In genomic region chr13:97241787-97242280, GRCm38 (mm10) we compare ENCODE assay signal across 8 mouse cellular contexts. TPM values are rescaled to one million over a fixed set of nuclear protein-coding genes. Genes with fewer than 3 reads are reported as not detected.
DNase-seq lines count a peak whose midpoint lies in the region; ATAC-seq and TF ChIP-seq lines count a peak whose summit lies in the region.

No protein-coding gene starts in this region.

- TF ChIP-seq CTCF in liver, adult 2 months (IDR thresholded peaks at IDR 0.05; ENCODE audit: low read depth, low read length): no peak

- ATAC-seq in embryonic facial prominence, embryonic 12.5 days (ENCODE audit: insufficient number of reproducible peaks, insufficient read depth, low FRiP score, low TSS enrichment): no peak
- ATAC-seq in intestine, embryonic 15.5 days: no peak
- no peak for ATAC-seq in neural tube, embryonic 13.5 days (ENCODE audit: low read depth)

- no peaks in the 10 kb centered on the region for H3K36me3 ChIP-seq in liver, adult 2 months (ENCODE audit: control insufficient read depth, insufficient read depth, low read length)
- peaks cover 22% of the 10 kb centered on the region for H3K36me3 ChIP-seq in embryonic facial prominence, embryonic 12.5 days
- peaks cover 14% of the 10 kb centered on the region; the same call in 1 of the 2 replicates for H3K36me3 ChIP-seq in intestine, embryonic 15.5 days
- peaks cover 21% of the 10 kb centered on the region for H3K36me3 ChIP-seq in neural tube, embryonic 13.5 days

- 0 out of 2 replicates have a peak, but pooled peaks cover 3% of the 10 kb centered on the region for H3K79me2 ChIP-seq in liver, adult 2 months (ENCODE audit: control insufficient read depth, insufficient read depth, low read length)

- no peak for TF ChIP-seq POLR2A in liver, adult 2 months (IDR thresholded peaks at IDR 0.05; ENCODE audit: extremely low read depth, insufficient read depth, low read length)

- WGBS in liver, adult 2 months: under 1% methylated on average over 20 of the region's 20 CpGs
- WGBS in embryonic facial prominence, embryonic 12.5 days: under 1% methylated on average over 20 of the region's 20 CpGs
- WGBS in intestine, embryonic 15.5 days: under 1% methylated on average over 20 of the region's 20 CpGs
- WGBS in neural tube, embryonic 13.5 days: 0% methylated on average over 20 of the region's 20 CpGs

- peak overlapping the region; percentile 91 for H3K9ac ChIP-seq in liver, adult 2 months (ENCODE audit: low read depth, low read length)
- H3K9ac ChIP-seq in embryonic facial prominence, embryonic 12.5 days: peak overlapping the region; percentile 94
- peak overlapping the region; percentile 94 for H3K9ac ChIP-seq in intestine, embryonic 15.5 days
- peak overlapping the region; percentile 96 for H3K9ac ChIP-seq in neural tube, embryonic 13.5 days

- DNase-seq in liver, adult 2 months (ENCODE audit: extremely low read depth, low read depth, low spot score): peak; percentile 45
- no peak for DNase-seq in liver
- DNase-seq in left cerebral cortex, postnatal 10 days (ENCODE audit: extremely low spot score in 1 of 2, low spot score in 2 of 2): no peak
- no peak for DNase-seq in T-cell, adult 2 months (ENCODE audit: low spot score)
- DNase-seq in right cerebral cortex, postnatal 36 days (ENCODE audit: low spot score in 2 of 2): no peak

- H3K4me3 ChIP-seq in liver, adult 2 months (ENCODE audit: insufficient read depth, low read depth, low read length): peak overlapping the region; percentile 87
- peak overlapping the region; percentile 85 for H3K4me3 ChIP-seq in embryonic facial prominence, embryonic 12.5 days
- H3K4me3 ChIP-seq in intestine, embryonic 15.5 days (replicated peaks): peak overlapping the region; percentile 84
- peak overlapping the region; percentile 99 for H3K4me3 ChIP-seq in neural tube, embryonic 13.5 days

- H3K9me3 ChIP-seq in embryonic facial prominence, embryonic 12.5 days: no peaks in the 10 kb centered on the region
- no peaks in the 10 kb centered on the region for H3K9me3 ChIP-seq in intestine, embryonic 15.5 days
- no peaks in the 10 kb centered on the region for H3K9me3 ChIP-seq in neural tube, embryonic 13.5 days

- H3K27me3 ChIP-seq in liver, adult 2 months (ENCODE audit: control insufficient read depth, insufficient read depth, low read length): no peaks in the 10 kb centered on the region
- peaks cover 8% of the 10 kb centered on the region for H3K27me3 ChIP-seq in embryonic facial prominence, embryonic 12.5 days
- no peaks in the 10 kb centered on the region for H3K27me3 ChIP-seq in intestine, embryonic 15.5 days (replicated peaks)
- no peaks in the 10 kb centered on the region for H3K27me3 ChIP-seq in neural tube, embryonic 13.5 days

- H3K27ac ChIP-seq in liver, adult 2 months (replicated peaks; ENCODE audit: insufficient read depth, low read depth, low read length): 0 out of 2 replicates have a peak overlapping the region, but pooled peaks have one; percentile 69
- peak overlapping the region; percentile 98 for H3K27ac ChIP-seq in embryonic facial prominence, embryonic 12.5 days
- H3K27ac ChIP-seq in intestine, embryonic 15.5 days: peak overlapping the region; percentile 95
- H3K27ac ChIP-seq in neural tube, embryonic 13.5 days (replicated peaks): peak overlapping the region; percentile 99

- intact Hi-C loops in left cerebral cortex, postnatal 10 days (cut with DNase I): loop anchor here (5.0 kb wide), 2 partner anchors 320 to 390 kb away; no protein-coding TSS in a partner anchor

- H3K4me2 ChIP-seq in embryonic facial prominence, embryonic 12.5 days (replicated peaks): peak overlapping the region; percentile 89
- H3K4me2 ChIP-seq in intestine, embryonic 15.5 days (replicated peaks): peak overlapping the region; percentile 92
- H3K4me2 ChIP-seq in neural tube, embryonic 13.5 days: peak overlapping the region; percentile 87

- H3K4me1 ChIP-seq in liver, adult 2 months (ENCODE audit: control insufficient read depth, insufficient read depth, low read length): peaks cover 4% of the 10 kb centered on the region; the same call in 1 of the 2 replicates
- H3K4me1 ChIP-seq in embryonic facial prominence, embryonic 12.5 days: peaks cover 39% of the 10 kb centered on the region
- H3K4me1 ChIP-seq in intestine, embryonic 15.5 days (replicated peaks): peaks cover 42% of the 10 kb centered on the region
- H3K4me1 ChIP-seq in neural tube, embryonic 13.5 days (replicated peaks): peaks cover 80% of the 10 kb centered on the region

RNA-seq across cellular contexts. Expression of gene Enc1, which starts 0.9 kb away (rescaled TPM):
- total RNA-seq in liver, adult 2 months (2014; rRNA removed): 2.3 and 2.6 TPM in 2 replicates
- polyA plus RNA-seq in liver, adult 2 months (2012; rRNA removed): 1.3 TPM in 2 replicates
- polyA plus RNA-seq in embryonic facial prominence, embryonic 12.5 days (2016; fragmentation: Nextera tagmentation; extraction: Ambion mirVana): 7.8 and 8.0 TPM in 2 replicates
- 6.0 and 6.1 TPM in 2 replicates for polyA plus RNA-seq in intestine, embryonic 15.5 days (2015; fragmentation: Nextera tagmentation; extraction: Ambion mirVana)
- 54.9 and 59.5 TPM in 2 replicates for polyA plus RNA-seq in neural tube, embryonic 13.5 days (2015; fragmentation: Nextera tagmentation; extraction: Ambion mirVana)
- total RNA-seq in left cerebral cortex, postnatal 10 days (2021): 100 to 1,000 TPM; 492 to 530 TPM

RNA-seq across cellular contexts. Expression of gene Hexb, which starts 43.7 kb away (rescaled TPM):
- total RNA-seq in liver, adult 2 months (2014; rRNA removed): 41.4 and 48.1 TPM in 2 replicates
- polyA plus RNA-seq in liver, adult 2 months (2012; rRNA removed): 43.1 and 54.7 TPM in 2 replicates
- polyA plus RNA-seq in embryonic facial prominence, embryonic 12.5 days (2016; fragmentation: Nextera tagmentation; extraction: Ambion mirVana): 28.8 and 29.8 TPM in 2 replicates
- polyA plus RNA-seq in intestine, embryonic 15.5 days (2015; fragmentation: Nextera tagmentation; extraction: Ambion mirVana): 93.1 and 94.7 TPM in 2 replicates
- polyA plus RNA-seq in neural tube, embryonic 13.5 days (2015; fragmentation: Nextera tagmentation; extraction: Ambion mirVana): 42.7 and 44.7 TPM in 2 replicates
- 10 to 100 TPM; 90.1 to 93.4 TPM for total RNA-seq in left cerebral cortex, postnatal 10 days (2021)
